Mouse (Mus musculus) midbrain, embryonic 13.5 days (tissue): ENCODE measurements around the gene Cyp2a4. TPM values are rescaled to one million over a fixed set of nuclear protein-coding genes. Genes with fewer than 3 reads are reported as not detected.

ENCODE experiments used
- polyA plus RNA-seq: library from polyadenylated mRNA; unstranded; fragments of >200 nt; fragmentation: Nextera tagmentation; extraction: Ambion mirVana; gene quantifications from 2 replicates; pipeline ENCODE4 v1.2.1, GENCODE M21; 2015

The Cyp2a4 gene
- polyA plus RNA-seq, 1 experiment from 2014 or later, result not detected

Other genes starting within 250 kb of the Cyp2a4 start
- not detected in 2 replicates for gene Cyp2b13, start 245.7 kb upstream of the Cyp2a4 start, polyA plus RNA-seq
- gene Cyp2b9, start 133.8 kb upstream of the Cyp2a4 start, polyA plus RNA-seq, result not detected in 2 replicates
- not detected in 2 replicates for gene Vmn1r184, start 46.8 kb upstream of the Cyp2a4 start, polyA plus RNA-seq
- gene Nlrp9c, start 96.5 kb downstream of the Cyp2a4 start, polyA plus RNA-seq, result not detected in 2 replicates
- not detected in 2 replicates for gene Nlrp4a, start 127.9 kb downstream of the Cyp2a4 start, polyA plus RNA-seq
- not detected in 2 replicates for gene Nlrp9a, start 227.9 kb downstream of the Cyp2a4 start, polyA plus RNA-seq